Mouse (Mus musculus): ENCODE results near the gene Edc3.

The Edc3 gene

GRCm38 (mm10) chr9:57708068-57708719 lies at the start of gene Edc3:
Edc3 (plus strand) TSS chr9:57708540.
- DNase-seq, result peak; percentile 91 to 96

- no peak for DNase-seq
Measured at GRCm38 (mm10) chr9:57658970-57659369, 49.4 kb upstream of the Edc3 start.

GRCm38 (mm10) chr9:57659774-57660173 lies 48.6 kb upstream of the Edc3 start:
- DNase-seq, result peak; percentile 86 to 90

- no peak for DNase-seq
Measured at GRCm38 (mm10) chr9:57660501-57660900, 47.8 kb upstream of the Edc3 start.

GRCm38 (mm10) chr9:57661552-57661951 lies 46.8 kb upstream of the Edc3 start:
- no peak for DNase-seq

- DNase-seq, result no peak
Measured at GRCm38 (mm10) chr9:57664616-57665015, 43.7 kb upstream of the Edc3 start.

GRCm38 (mm10) chr9:57666536-57666935 lies 41.8 kb upstream of the Edc3 start:
- no peak for DNase-seq

GRCm38 (mm10) chr9:57667136-57667535 lies 41.2 kb upstream of the Edc3 start:
- DNase-seq, result no peak

GRCm38 (mm10) chr9:57667817-57668216 lies 40.5 kb upstream of the Edc3 start:
- peak; percentile 20 for DNase-seq

GRCm38 (mm10) chr9:57668277-57668676 lies 40.1 kb upstream of the Edc3 start:
- DNase-seq, result peak; percentile 39 to 66

- DNase-seq, result peak; percentile 86 to 92
Measured at GRCm38 (mm10) chr9:57669566-57669965, 38.8 kb upstream of the Edc3 start.

GRCm38 (mm10) chr9:57671037-57671436 lies 37.3 kb upstream of the Edc3 start:
- no peak for DNase-seq

GRCm38 (mm10) chr9:57671500-57671899 lies 36.8 kb upstream of the Edc3 start:
- DNase-seq, result no peak

- peak; percentile 36 to 53 for DNase-seq
Measured at GRCm38 (mm10) chr9:57681411-57681810, 26.9 kb upstream of the Edc3 start.

- DNase-seq, result no peak
Measured at GRCm38 (mm10) chr9:57683520-57683919, 24.8 kb upstream of the Edc3 start, which contains the start of gene Cyp1a2. Cyp1a2 (minus strand) TSS chr9:57683703.

- DNase-seq, result no peak
Measured at GRCm38 (mm10) chr9:57686011-57686410, 22.3 kb upstream of the Edc3 start.

- DNase-seq, result no peak
Measured at GRCm38 (mm10) chr9:57687751-57688150, 20.6 kb upstream of the Edc3 start, which contains the start of gene Cyp1a1. Cyp1a1 (plus strand) TSS chr9:57687928.

GRCm38 (mm10) chr9:57688158-57688557 lies 20.2 kb upstream of the Edc3 start:
- DNase-seq, result peak; percentile 54 to 71

GRCm38 (mm10) chr9:57688606-57689005 lies 19.7 kb upstream of the Edc3 start:
- no peak for DNase-seq

GRCm38 (mm10) chr9:57694108-57694507 lies 14.2 kb upstream of the Edc3 start:
- DNase-seq, result peak in 1 of 2 experiments; percentile 25

GRCm38 (mm10) chr9:57696380-57697285 lies 11.7 kb upstream of the Edc3 start:
- peak; percentile 61 to 79 for DNase-seq

- no peak for DNase-seq
Measured at GRCm38 (mm10) chr9:57697380-57697779, 11.0 kb upstream of the Edc3 start.

GRCm38 (mm10) chr9:57698466-57699150 lies 9.7 kb upstream of the Edc3 start:
- DNase-seq, result no peak
